Mouse (Mus musculus): ENCODE results near the gene G6pc.
"Not testable (repeated sequence)": the region's sequence is repeated elsewhere in the genome, so short reads cannot be mapped to it uniquely, and the experiment has no call there.

The G6pc gene

GRCm38 (mm10) chr11:101367326-101367935 lies at the start of gene G6pc:
G6pc (plus strand) TSS chr11:101367561.
- no peak for DNase-seq (ENCODE audit: low spot score in 2 of 2)

GRCm38 (mm10) chr11:101323609-101324008 lies 43.8 kb upstream of the G6pc start:
- DNase-seq (ENCODE audit: low spot score in 2 of 2) = peak in 1 of 2 experiments; percentile 69

GRCm38 (mm10) chr11:101324763-101325162 lies 42.6 kb upstream of the G6pc start, which contains the start of gene Aoc2:
Aoc2 (plus strand) TSS chr11:101325063.
- no peak for DNase-seq (ENCODE audit: low spot score in 2 of 2)

- not testable (repeated sequence) for DNase-seq (ENCODE audit: low spot score in 2 of 2)
Observed at GRCm38 (mm10) chr11:101325201-101325600, 42.2 kb upstream of the G6pc start.

- DNase-seq (ENCODE audit: low spot score in 2 of 2) = no peak
Observed at GRCm38 (mm10) chr11:101326147-101326546, 41.2 kb upstream of the G6pc start.

GRCm38 (mm10) chr11:101327311-101327710 lies 40.0 kb upstream of the G6pc start:
- DNase-seq (ENCODE audit: low spot score in 2 of 2) = no peak

- peak in 1 of 2 experiments; percentile 25 for DNase-seq (ENCODE audit: low spot score in 2 of 2)
Observed at GRCm38 (mm10) chr11:101328941-101329635, 38.3 kb upstream of the G6pc start.

GRCm38 (mm10) chr11:101330371-101330924 lies 36.9 kb upstream of the G6pc start, which contains the start of gene Aoc3:
Aoc3 (plus strand) TSS chr11:101330605.
- no peak for DNase-seq (ENCODE audit: low spot score in 2 of 2)

- not testable (repeated sequence) for DNase-seq (ENCODE audit: low spot score in 2 of 2)
Observed at GRCm38 (mm10) chr11:101330961-101331360, 36.4 kb upstream of the G6pc start.

GRCm38 (mm10) chr11:101332537-101332936 lies 34.8 kb upstream of the G6pc start:
- DNase-seq (ENCODE audit: low spot score in 2 of 2) = no peak

GRCm38 (mm10) chr11:101334023-101334422 lies 33.3 kb upstream of the G6pc start:
- DNase-seq (ENCODE audit: low spot score in 2 of 2) = no peak

- DNase-seq (ENCODE audit: low spot score in 2 of 2) = no peak
Observed at GRCm38 (mm10) chr11:101334516-101334915, 32.8 kb upstream of the G6pc start.

GRCm38 (mm10) chr11:101335685-101336084 lies 31.7 kb upstream of the G6pc start:
- DNase-seq (ENCODE audit: low spot score in 2 of 2) = no peak

- DNase-seq (ENCODE audit: low spot score in 2 of 2) = no peak
Observed at GRCm38 (mm10) chr11:101338123-101338760, 29.1 kb upstream of the G6pc start.

GRCm38 (mm10) chr11:101347083-101347775 lies 20.1 kb upstream of the G6pc start:
- DNase-seq (ENCODE audit: low spot score in 2 of 2) = no peak

- DNase-seq (ENCODE audit: low spot score in 2 of 2) = no peak
Observed at GRCm38 (mm10) chr11:101348774-101349173, 18.6 kb upstream of the G6pc start.

- no peak for DNase-seq (ENCODE audit: low spot score in 2 of 2)
Observed at GRCm38 (mm10) chr11:101349216-101349615, 18.1 kb upstream of the G6pc start.

GRCm38 (mm10) chr11:101351100-101351720 lies 16.2 kb upstream of the G6pc start:
- DNase-seq (ENCODE audit: low spot score in 2 of 2) = no peak

GRCm38 (mm10) chr11:101351721-101352111 lies 15.6 kb upstream of the G6pc start:
- no peak for DNase-seq (ENCODE audit: low spot score in 2 of 2)

- no peak for DNase-seq (ENCODE audit: low spot score in 2 of 2)
Observed at GRCm38 (mm10) chr11:101353436-101353835, 13.9 kb upstream of the G6pc start.

GRCm38 (mm10) chr11:101354438-101355010 lies 12.8 kb upstream of the G6pc start:
- DNase-seq (ENCODE audit: low spot score in 2 of 2) = no peak
